Mouse (Mus musculus): ENCODE data around the gene Vangl1. TPM values are rescaled to one million over a fixed set of nuclear protein-coding genes. Genes with fewer than 3 reads are reported as not detected.

Vangl1 gene
- polyA plus RNA-seq, 2 experiments, result 22.7 to 24.7 TPM

GRCm38 (mm10) chr3:102181191-102181590 is 23.3 kb downstream of the Vangl1 start:
- H3K9ac ChIP-seq (ENCODE audit: low read depth, low read length, severe bottlenecking), result no peak overlapping the region
- no peak for ATAC-seq (ENCODE audit: low FRiP score, low read depth)
- H3K9me3 ChIP-seq (ENCODE audit: control insufficient read depth, low read length), result peaks cover 5% of the 10 kb centered on the region; the same call in 1 of the 2 replicates
- no peak overlapping the region for H3K4me3 ChIP-seq (replicated peaks; ENCODE audit: low read length)
- H3K27ac ChIP-seq (replicated peaks; ENCODE audit: low read depth, low read length), result no peak overlapping the region
- H3K4me2 ChIP-seq (replicated peaks; ENCODE audit: low read depth, low read length, severe bottlenecking), result no peak overlapping the region
- no peak for DNase-seq (ENCODE audit: low spot score)
- 89% methylated on average over 4 of the region's 4 CpGs for WGBS
- peaks cover 18% of the 10 kb centered on the region for H3K4me1 ChIP-seq (ENCODE audit: control insufficient read depth, insufficient read depth, low read length)
- TF ChIP-seq POLR2A (IDR thresholded peaks at IDR 0.05; ENCODE audit: borderline replicate concordance, extremely low read depth, insufficient read depth, insufficient read length), result no peak
- H3K27me3 ChIP-seq (ENCODE audit: control insufficient read depth, insufficient read depth, low read length), result no peaks in the 10 kb centered on the region
- H3K36me3 ChIP-seq (ENCODE audit: control insufficient read depth, insufficient read depth, low read length), result peaks cover 25% of the 10 kb centered on the region

GRCm38 (mm10) chr3:102180746-102181145 is 23.7 kb downstream of the Vangl1 start:
- Histone ChIP-seq H3K4me2 (replicated peaks; ENCODE audit: low read depth, low read length, severe bottlenecking) (no peak overlapping the region), H3K27ac (replicated peaks; ENCODE audit: low read depth, low read length) (no peak overlapping the region), H3K36me3 (ENCODE audit: control insufficient read depth, insufficient read depth, low read length) (peaks cover 25% of the 10 kb centered on the region), H3K4me3 (replicated peaks; ENCODE audit: low read length) (no peak overlapping the region), H3K9ac (ENCODE audit: low read depth, low read length, severe bottlenecking) (no peak overlapping the region), H3K4me1 (ENCODE audit: control insufficient read depth, insufficient read depth, low read length) (peaks cover 20% of the 10 kb centered on the region), H3K27me3 (ENCODE audit: control insufficient read depth, insufficient read depth, low read length) (no peaks in the 10 kb centered on the region), H3K9me3 (ENCODE audit: control insufficient read depth, low read length) (peaks cover under 1% of the 10 kb centered on the region; the same call in 1 of the 2 replicates)
- DNase-seq (ENCODE audit: low spot score) (no peak), ATAC-seq (ENCODE audit: low FRiP score, low read depth) (no peak)
- WGBS, result 69% methylated on average over 7 of the region's 7 CpGs
- TF ChIP-seq POLR2A (IDR thresholded peaks at IDR 0.05; ENCODE audit: borderline replicate concordance, extremely low read depth, insufficient read depth, insufficient read length), result no peak

- DNase-seq (ENCODE audit: low spot score) (no peak), ATAC-seq (ENCODE audit: low FRiP score, low read depth) (no peak)
- no peaks in the 10 kb centered on the region for H3K9me3 ChIP-seq (ENCODE audit: control insufficient read depth, low read length)
- H3K27me3 ChIP-seq (ENCODE audit: control insufficient read depth, insufficient read depth, low read length), result no peaks in the 10 kb centered on the region
- no peak overlapping the region for H3K27ac ChIP-seq (replicated peaks; ENCODE audit: low read depth, low read length)
- no peak overlapping the region for H3K4me2 ChIP-seq (replicated peaks; ENCODE audit: low read depth, low read length, severe bottlenecking)
- no peak for TF ChIP-seq POLR2A (IDR thresholded peaks at IDR 0.05; ENCODE audit: borderline replicate concordance, extremely low read depth, insufficient read depth, insufficient read length)
- peaks cover 28% of the 10 kb centered on the region for H3K4me1 ChIP-seq (ENCODE audit: control insufficient read depth, insufficient read depth, low read length)
- no peak overlapping the region for H3K4me3 ChIP-seq (replicated peaks; ENCODE audit: low read length)
- H3K9ac ChIP-seq (ENCODE audit: low read depth, low read length, severe bottlenecking), result no peak overlapping the region
- H3K36me3 ChIP-seq (ENCODE audit: control insufficient read depth, insufficient read depth, low read length), result peaks cover 25% of the 10 kb centered on the region
- 72% methylated on average over 4 of the region's 4 CpGs for WGBS
Measured at GRCm38 (mm10) chr3:102179869-102180268, 24.6 kb downstream of the Vangl1 start.

GRCm38 (mm10) chr3:102177837-102178615 is 26.5 kb downstream of the Vangl1 start:
- Histone ChIP-seq H3K4me1 (ENCODE audit: control insufficient read depth, insufficient read depth, low read length) (peaks cover 22% of the 10 kb centered on the region), H3K27me3 (ENCODE audit: control insufficient read depth, insufficient read depth, low read length) (no peaks in the 10 kb centered on the region), H3K27ac (replicated peaks; ENCODE audit: low read depth, low read length) (no peak overlapping the region), H3K36me3 (ENCODE audit: control insufficient read depth, insufficient read depth, low read length) (peaks cover 14% of the 10 kb centered on the region), H3K4me3 (replicated peaks; ENCODE audit: low read length) (no peak overlapping the region), H3K4me2 (replicated peaks; ENCODE audit: low read depth, low read length, severe bottlenecking) (no peak overlapping the region), H3K9ac (ENCODE audit: low read depth, low read length, severe bottlenecking) (no peak overlapping the region), H3K9me3 (ENCODE audit: control insufficient read depth, low read length) (no peaks in the 10 kb centered on the region)
- DNase-seq (ENCODE audit: low spot score), result no peak
- WGBS, result 92% methylated on average over 12 of the region's 12 CpGs
- TF ChIP-seq POLR2A (IDR thresholded peaks at IDR 0.05; ENCODE audit: borderline replicate concordance, extremely low read depth, insufficient read depth, insufficient read length), result no peak
- no peak for ATAC-seq (ENCODE audit: low FRiP score, low read depth)

GRCm38 (mm10) chr3:102176116-102176515 is 28.4 kb downstream of the Vangl1 start:
- DNase-seq (ENCODE audit: low spot score) (no peak), ATAC-seq (ENCODE audit: low FRiP score, low read depth) (peak; percentile 65)
- 26% methylated on average over 5 of the region's 5 CpGs for WGBS
- Histone ChIP-seq H3K4me3 (replicated peaks; ENCODE audit: low read length) (no peak overlapping the region), H3K36me3 (ENCODE audit: control insufficient read depth, insufficient read depth, low read length) (peaks cover under 1% of the 10 kb centered on the region), H3K9ac (ENCODE audit: low read depth, low read length, severe bottlenecking) (no peak overlapping the region), H3K4me1 (ENCODE audit: control insufficient read depth, insufficient read depth, low read length) (peaks cover 27% of the 10 kb centered on the region), H3K4me2 (replicated peaks; ENCODE audit: low read depth, low read length, severe bottlenecking) (no peak overlapping the region), H3K9me3 (ENCODE audit: control insufficient read depth, low read length) (no peaks in the 10 kb centered on the region), H3K27me3 (ENCODE audit: control insufficient read depth, insufficient read depth, low read length) (no peaks in the 10 kb centered on the region), H3K27ac (replicated peaks; ENCODE audit: low read depth, low read length) (peak overlapping the region; percentile 44)
- no peak for TF ChIP-seq POLR2A (IDR thresholded peaks at IDR 0.05; ENCODE audit: borderline replicate concordance, extremely low read depth, insufficient read depth, insufficient read length)
